Mouse (Mus musculus) lung, postnatal 0 days (tissue): ENCODE results near the gene Nlrc5.

Source experiments
- CTCF ChIP-seq: IDR thresholded peaks from 2 replicates; pipeline ENCODE4 v1.5.1; 2016; ENCODE audit warnings: antibody characterized with exemption, mild to moderate bottlenecking
- EP300 ChIP-seq: IDR thresholded peaks from 2 replicates; pipeline ENCODE4 v1.6.1; 2016; ENCODE audit warnings: antibody characterized with exemption, mild to moderate bottlenecking, control low read depth

DNA sequence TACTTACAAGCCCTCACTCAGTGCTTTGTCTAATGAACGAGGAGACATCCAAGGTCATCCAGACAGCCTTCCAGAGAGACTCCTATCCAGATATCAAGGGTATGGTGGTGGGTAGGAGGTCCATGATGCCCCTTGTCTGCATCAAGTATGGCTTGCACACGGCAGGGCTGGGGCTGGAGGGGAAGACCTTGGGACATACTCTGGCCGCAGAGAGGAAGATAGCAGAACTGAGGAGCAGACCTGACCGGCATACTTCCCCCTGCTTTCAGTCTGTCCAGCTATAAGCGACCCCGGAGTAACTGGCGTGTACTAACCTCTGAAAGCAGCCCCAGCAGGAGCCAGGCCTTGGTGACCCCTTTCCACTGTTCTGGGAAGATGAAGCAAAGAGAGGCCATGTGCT is 24.6 kb upstream of the Nlrc5 start:
- TF ChIP-seq EP300 (no peak), CTCF (no peak)
